Mouse (Mus musculus): ENCODE data around the gene Cdkal1.

The Cdkal1 gene

DNA sequence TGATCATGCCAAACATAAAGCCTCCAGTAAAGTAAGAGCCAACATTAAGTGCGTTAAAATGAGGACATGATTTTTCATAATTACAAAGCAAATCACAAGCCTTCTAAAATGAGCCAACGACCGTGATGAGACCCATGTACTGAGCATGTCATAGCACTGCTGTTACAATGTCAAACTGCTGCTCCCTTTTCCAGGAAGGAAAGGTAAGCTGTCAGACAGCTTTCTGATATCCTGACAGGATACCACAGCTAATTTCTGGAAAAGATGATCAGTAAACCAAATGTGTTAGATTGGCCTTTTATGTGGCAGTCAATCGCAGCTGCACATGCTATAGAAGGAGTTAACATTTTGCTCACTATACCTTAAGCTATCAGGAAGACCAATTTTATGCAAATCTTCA is 44.7 kb downstream of the Cdkal1 start:
- DNase-seq (ENCODE audit: low spot score in 2 of 2): no peak

DNA sequence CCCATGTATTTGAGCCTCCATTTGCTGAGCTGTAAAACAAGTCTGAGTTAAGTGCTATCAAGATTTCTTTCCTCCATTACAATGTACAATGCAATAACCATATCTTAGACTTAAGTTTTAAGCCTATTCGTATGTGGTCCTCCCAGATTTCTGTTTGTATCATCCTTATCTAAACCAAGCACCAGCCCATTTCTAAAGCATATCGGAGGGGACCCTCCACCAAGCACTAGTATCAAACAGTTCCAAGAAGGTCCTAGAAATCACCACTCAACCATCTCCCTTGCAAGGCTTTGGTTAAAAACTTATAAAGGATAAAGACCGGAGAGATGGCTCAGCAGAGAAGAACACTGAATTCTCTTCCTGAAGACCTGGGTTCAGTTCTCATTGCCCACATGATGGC is 47.1 kb downstream of the Cdkal1 start:
- DNase-seq (ENCODE audit: low spot score in 2 of 2): no peak

DNA sequence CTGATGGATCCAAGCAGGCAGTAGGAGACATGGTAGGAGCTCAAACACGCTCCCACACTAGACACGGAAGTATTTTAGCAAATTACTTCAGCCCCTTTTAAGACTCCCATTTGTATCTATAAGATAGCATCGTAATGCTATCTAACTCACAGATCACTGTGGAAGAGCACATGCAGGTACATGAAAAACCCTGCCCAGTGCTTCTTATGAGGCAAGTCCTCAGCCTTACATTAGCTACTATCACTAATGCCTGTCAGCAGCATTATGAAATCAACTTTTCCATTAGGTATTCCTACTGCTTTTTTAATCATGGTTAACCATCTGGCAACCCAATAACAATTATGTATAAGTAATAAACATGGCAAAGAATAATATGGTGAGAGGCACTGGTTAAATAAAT is 47.5 kb downstream of the Cdkal1 start:
- no peak for DNase-seq (ENCODE audit: low spot score in 2 of 2)

DNA sequence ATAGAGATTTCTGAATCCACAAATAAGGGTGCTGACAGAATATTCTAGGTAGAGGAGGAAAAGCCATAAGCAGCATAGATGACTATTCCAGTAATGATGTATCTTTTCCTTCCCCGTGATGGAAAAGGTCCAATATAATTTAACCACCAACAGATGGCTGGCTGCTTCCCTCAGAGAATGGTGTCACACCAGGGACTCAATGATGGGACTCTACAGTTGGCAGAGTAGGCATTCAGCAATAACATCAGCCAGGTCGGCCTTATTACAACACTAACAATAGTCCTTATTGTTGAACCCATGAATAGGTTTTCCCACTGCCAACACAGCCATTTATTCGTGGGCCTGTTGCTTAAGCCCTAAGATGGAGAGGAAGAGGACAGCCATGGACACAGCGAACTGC is 48.6 kb downstream of the Cdkal1 start:
- no peak for DNase-seq (ENCODE audit: low spot score in 2 of 2)

DNA sequence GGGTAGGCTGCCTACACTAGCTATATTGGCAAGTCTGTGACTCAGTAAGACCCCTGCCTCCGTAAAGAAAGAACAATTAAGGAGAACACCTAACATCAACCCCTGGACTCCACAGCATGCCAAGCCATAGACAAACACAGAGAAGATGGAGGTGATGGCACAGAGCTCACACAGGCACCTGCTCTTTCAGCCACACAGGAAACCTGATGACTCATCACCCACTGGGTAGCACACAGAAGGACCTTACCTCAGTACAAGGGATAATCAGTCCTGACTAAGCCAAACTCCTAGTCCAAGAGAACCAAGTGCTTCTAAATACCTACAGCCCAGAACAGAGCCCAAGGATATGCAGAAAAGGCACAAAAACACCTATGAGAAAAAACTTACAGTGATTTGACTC is 50.2 kb downstream of the Cdkal1 start:
- no peak for DNase-seq (ENCODE audit: low spot score in 2 of 2)

DNA sequence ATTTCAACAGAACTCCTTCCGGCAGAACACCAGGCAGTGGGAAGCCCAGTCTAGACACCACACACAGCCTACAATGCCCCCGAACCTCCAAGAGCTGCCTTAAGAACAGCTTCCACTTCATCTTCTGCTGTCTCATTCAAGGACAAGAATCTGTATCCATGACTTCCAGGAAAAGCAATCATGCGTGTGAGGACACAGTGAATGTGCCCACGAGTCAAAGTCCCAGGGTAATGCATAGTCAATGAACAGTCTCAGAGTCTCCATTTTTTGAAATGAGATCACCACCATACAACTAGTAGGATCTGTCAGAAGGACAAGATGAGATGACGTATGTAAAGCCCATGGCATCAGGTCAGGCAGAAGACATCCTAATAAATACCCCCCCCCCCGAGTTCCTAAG is 51.4 kb downstream of the Cdkal1 start:
- DNase-seq (ENCODE audit: low spot score in 2 of 2): no peak

DNA sequence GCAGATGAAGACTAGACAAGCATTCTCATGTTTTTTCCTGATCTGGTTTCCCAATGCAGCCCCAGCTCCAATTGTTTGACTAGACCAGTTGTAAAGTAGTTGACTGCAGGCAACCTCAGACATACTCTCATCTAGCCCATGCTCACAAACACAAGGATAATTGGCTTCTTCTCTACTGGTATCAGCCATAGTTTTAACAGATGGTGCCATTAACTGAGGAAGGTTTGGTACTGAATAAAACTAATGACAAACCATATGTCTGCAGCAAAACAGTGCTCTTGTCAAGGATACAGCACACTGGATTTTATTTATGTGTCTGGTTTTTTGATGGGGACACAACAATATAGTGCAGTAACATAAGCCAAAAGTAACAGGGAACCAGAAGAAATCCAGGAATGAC is 52.8 kb downstream of the Cdkal1 start:
- DNase-seq (ENCODE audit: low spot score in 2 of 2): no peak

DNA sequence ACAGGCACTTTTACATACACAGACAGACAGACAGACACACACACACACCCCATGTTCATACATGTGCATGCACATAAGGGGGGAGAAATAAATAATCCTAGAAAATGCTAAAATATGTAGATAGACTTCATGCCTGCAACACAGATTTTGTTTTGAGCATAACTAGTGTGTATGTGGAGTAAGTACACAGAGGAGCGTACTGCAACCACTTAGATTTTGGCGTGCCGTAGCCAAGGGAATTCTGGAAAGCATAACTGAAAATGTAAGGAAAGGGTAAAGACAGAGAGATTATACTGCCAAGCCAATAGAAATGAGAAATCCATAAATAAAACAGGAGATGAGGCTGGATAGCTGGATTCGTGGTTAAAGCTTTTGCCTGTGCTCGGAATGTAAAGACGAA is 55.4 kb downstream of the Cdkal1 start:
- no peak for DNase-seq (ENCODE audit: low spot score in 2 of 2)

DNA sequence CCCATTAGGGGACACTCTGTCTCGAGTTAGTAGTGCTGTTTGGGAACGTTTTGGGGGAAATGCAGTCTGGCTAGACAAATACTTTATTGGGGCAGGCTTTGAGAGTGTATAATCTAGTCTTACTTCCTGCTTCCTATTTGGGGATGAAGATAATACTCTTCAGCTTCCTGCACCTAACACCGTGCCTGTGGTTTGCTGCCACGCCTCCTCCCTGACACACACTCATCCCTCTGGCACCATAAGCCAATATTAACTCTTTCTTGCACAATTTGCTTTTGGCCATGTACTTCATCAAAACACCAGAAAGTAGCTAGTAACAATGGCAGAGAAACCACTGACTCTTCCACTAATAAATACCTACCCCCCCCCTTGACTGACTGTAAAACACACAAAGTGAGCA is 63.4 kb downstream of the Cdkal1 start:
- DNase-seq (ENCODE audit: low spot score in 2 of 2): no peak

DNA sequence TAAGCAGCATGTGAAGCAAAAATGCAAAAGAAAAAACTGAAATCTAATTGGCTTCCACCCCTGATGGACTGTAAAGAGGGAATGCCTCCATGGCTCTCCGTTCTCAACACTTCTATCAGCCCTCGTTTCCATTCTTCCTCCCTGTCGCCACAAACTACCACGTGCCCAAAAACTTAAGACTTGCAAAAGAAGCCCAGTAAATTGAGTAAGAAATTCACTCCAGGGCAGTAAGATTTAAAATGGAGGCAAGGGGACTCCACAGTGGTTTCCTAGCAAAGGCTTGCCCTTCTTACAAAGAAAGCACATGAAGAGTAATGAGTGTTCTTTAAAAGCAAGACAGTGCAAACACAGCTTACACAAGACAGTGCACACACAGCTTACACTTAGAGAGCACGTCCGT is 64.0 kb downstream of the Cdkal1 start:
- DNase-seq (ENCODE audit: low spot score in 2 of 2): no peak

DNA sequence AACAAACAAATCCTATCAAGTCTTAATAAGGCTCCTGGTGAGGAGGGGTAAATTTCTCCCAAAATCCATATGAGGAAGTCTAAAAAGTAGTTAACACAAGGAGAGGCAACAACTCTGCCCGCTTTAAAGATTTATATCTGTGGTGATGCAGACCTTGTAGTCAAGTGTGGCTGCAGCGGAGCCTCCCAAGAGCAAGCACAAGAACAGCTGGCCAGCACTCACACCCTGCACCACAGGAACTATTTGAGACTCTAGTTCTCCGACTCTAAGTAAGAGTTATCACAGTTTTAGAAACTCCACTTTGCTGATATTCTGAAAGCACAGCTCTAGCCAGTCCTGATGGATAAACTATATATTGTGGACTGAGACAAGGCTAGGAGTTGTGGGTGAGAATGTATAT is 68.5 kb downstream of the Cdkal1 start:
- no peak for DNase-seq (ENCODE audit: low spot score in 2 of 2)

DNA sequence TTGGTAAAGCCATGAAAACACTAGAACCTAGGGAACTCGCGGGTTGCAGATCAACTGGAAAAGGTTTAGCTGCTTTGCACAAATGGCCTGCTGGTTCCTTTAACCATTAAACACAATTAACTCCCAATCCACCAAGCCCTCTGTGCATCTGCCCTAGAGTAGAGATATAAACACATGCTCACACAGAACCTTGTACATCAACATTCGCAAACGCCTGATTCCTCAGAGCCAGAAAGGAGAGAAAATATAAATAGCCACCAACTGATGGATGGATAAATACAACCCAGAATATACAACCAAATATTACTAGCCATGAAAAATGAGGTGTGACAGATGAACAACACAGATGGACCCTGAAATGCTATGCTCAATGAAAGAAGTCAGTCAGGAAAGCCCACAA is 70.6 kb downstream of the Cdkal1 start:
- no peak for DNase-seq (ENCODE audit: low spot score in 2 of 2)

DNA sequence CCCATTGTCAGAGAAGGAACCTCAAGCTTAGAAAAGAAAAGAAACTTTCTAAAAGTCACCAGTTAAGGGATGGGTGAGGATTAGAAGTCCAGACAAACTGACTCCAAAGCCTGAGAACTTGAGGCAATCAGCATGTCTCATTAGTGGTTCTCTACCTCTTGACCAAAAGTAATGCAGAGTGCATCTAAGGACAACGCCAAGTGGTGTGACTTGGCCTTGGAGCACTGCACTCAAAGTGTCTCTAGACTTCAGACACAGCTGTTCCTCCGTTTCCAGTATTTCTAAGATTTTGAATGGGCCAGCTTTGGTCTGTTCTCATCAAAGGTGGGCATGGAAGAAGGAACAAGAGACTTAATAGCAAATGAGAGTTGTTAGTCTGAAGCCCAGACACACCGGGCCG is 74.1 kb downstream of the Cdkal1 start:
- DNase-seq (ENCODE audit: low spot score in 2 of 2): no peak

DNA sequence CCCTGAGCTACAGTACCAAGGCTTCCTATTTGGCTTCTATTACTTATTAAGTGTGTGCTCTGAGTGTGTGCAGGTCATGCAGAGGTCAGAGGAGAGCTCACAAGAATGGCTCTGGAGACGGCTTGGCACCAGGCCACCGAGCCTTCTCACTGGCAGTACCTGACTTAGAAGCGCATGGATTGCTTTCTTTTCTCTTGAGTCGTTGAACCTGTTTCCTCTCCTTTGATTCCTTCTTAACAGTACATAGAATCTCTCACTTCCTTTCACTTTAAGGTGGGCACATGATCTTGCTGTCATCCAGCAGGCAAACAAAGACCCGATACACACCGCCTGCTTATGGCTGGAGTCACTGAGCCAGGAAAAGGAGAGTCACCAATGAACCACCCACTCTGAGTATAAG is 74.8 kb downstream of the Cdkal1 start:
- no peak for DNase-seq (ENCODE audit: low spot score in 2 of 2)

DNA sequence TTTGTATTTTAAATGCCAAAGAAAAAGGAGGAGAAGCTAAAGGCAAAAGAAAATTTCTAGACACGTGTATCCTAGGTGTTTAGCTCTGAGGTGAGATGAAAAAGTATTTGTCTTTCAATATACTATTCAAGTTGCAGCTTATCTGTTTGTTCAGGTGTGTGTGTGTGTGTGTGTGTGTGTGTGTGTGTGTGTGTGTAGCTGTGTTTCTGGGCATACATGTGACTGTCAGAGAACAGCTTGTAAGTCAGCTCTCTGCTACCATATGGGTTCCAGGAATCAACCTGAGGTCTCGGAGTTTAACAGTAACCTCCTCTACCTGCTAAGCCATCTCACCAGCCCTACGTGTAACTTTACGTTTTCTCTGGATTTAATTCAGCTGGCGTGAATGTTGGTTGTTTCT is 76.0 kb downstream of the Cdkal1 start:
- no peak for DNase-seq (ENCODE audit: low spot score in 2 of 2)

DNA sequence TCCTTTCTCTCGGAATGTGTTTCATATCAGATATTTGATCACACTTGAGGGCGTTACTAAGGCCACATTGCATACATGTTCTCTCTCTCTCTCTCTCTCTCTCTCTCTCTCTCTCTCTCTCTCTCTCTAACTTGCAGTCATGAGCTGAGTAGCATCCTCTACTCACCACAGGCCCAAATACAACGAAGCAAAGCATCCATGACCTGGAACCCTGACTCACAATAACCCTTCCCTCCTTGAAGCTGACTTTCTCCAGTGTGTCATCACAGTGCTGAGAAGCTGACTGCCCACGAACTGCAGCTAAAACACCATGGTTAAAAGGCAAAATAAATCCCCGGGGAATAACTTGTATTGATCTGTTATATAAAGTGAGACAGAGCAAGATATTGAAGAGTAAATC is 76.4 kb downstream of the Cdkal1 start:
- DNase-seq (ENCODE audit: low spot score in 2 of 2): no peak

DNA sequence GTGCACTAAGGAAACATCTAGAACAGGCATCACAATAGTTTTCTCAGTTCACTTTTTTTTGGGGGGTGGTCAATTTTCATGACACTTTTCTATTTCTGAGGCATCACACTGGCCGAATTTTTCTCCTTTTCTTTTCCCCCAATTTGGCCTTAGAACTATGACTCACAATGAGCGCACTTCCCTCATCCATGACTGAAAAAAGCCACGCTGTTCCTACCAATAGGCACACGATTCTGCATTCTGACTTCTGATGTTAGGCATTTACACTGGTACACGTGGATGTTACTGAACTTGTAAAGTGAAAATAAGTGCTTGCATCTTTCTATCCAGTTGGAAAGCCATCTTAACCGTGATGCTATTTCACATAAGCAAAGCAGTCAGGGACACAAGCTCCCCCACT is 77.3 kb downstream of the Cdkal1 start:
- no peak for DNase-seq (ENCODE audit: low spot score in 2 of 2)

DNA sequence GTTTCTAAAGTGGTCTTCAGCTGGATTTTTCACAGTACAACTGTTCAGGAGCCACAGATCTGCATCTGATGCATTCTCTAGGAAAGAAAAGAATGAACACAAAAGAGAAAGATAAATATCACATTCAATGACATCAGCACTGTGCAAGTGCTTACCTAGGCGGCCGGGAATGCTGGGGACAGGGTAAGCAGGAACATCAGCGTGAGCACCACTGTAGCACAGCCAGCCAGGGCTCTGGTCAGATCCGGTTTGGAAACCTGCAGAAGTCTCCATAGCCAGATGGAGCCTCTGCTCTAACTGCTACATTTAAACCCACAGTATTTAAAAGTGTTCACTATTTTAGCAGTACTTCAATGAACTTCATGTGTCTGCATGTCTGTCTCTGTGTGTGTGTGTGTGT is 78.2 kb downstream of the Cdkal1 start:
- no peak for DNase-seq (ENCODE audit: low spot score in 2 of 2)

DNA sequence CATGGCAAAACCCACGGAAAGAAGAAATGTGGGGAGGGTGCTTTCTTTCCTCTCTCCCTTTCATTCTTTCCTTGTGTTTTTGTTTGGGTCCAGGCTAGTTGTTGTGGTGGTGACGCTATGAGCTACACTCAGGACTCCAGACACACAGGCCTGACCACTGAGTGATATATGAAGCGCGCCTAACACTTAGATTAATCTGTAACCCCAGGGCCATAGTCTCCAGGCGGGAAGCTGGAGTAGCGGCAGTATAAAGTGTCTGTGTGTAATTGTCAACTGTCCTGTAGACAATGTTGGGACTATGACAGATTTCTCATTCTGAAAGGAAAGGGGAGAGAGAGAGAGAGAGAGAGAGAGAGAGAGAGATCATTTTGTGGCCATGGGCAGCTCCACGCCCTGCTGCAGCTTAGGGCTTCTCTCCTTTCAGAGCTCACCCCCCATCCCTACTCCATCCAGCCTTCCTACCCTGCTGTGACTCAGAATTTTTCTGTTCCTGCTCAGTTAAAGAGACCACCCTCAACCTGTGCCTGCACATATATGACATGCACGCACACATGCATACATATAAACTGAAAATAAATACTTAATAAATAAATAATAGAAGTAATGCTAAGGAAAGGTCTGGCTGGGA is 79.8 kb downstream of the Cdkal1 start:
- no peak for DNase-seq (ENCODE audit: low spot score in 2 of 2)

DNA sequence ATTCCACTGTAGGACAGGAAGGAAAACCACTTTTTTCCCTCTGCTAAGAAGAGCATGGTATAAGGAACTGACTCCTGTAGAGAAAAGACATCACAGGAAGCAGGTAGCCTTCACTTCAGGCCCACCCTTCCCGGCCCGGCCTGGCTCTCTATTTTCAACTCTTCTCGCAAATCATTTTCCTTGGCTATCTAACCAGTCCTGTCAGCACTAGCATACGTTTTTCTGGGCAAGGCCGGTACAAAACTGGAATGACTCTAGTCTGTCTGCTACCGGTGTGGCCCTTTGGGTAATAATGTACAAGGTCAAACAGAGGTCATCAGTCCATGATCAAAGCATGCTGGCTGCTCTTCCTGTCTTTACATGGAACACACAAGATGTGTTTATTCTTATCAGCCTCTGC is 81.9 kb downstream of the Cdkal1 start:
- DNase-seq (ENCODE audit: low spot score in 2 of 2): no peak

DNA sequence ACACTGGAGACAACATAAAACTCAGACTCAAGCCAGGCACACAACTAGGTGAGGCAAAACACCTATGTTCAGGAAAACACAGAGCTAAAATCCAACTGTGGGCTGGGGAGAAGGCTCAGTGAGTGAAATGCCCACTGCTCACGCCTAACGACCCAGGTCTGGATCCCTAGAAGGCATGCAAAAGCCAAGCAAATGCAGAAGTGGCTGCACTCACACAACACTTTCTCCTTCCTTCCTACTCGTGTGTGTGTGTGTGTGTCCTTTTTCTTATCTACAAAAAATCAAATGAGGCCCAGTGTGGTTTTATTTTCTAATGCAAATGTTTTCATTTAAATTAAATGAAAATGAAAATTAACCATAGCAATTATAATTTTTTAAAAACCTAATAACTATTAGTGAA is 82.5 kb downstream of the Cdkal1 start:
- no peak for DNase-seq (ENCODE audit: low spot score in 2 of 2)

DNA sequence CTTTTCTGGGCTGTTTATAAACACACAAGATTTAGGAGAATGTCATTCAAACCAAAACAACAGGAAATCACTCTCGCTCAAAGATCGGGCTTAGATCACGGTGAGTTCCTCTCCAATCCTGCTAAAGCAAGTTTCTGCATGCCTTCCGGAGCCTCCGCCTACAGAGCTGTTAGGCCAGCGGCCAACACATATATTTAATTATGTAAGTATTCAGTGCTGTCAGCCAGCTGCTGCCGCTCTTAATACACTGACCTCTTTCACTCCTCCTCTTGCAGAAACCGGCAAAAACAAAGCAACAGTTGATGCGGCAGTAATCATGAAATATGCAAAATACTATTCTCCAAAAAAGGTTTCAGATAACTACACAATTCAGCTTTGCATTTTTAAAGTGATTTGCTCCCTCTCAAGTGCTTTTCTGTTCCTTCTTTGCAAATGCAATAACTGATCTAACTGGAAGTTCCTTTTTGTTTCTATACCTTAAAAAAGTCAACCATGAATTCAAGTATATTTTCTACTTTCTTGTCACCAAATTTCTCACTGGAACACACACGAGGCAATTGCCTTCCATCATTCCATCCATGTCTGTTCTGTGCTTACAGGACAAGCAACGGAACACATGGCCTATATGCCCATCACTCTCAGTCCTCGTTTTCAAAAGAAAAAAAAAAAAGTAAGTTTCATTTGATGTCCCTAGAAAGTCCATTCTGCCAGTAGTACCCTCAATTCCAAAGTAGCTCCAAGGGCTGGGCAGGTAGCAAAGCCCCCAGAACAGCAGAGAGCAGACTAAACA is 85.6 kb downstream of the Cdkal1 start:
- DNase-seq (ENCODE audit: low spot score in 2 of 2): peak; percentile 40 to 65

DNA sequence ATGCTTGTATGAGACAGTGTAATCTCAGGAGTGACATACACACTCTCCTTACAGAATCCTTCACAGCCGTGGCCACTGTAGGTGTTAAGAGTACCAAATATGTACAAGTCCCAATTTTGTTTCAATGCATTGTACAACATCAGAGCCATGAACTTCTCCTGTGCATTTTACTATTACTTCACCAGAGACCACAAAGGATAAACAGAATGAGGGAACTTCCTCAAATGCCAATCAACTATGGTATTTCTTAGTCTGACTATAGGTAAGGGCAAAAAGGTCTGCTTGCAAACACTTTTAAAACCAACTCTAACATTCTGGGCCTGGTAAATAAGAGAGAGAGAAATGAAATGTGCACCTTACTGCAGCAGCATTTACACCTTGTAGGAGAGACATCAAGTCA is 87.4 kb downstream of the Cdkal1 start:
- DNase-seq (ENCODE audit: low spot score in 2 of 2): no peak

DNA sequence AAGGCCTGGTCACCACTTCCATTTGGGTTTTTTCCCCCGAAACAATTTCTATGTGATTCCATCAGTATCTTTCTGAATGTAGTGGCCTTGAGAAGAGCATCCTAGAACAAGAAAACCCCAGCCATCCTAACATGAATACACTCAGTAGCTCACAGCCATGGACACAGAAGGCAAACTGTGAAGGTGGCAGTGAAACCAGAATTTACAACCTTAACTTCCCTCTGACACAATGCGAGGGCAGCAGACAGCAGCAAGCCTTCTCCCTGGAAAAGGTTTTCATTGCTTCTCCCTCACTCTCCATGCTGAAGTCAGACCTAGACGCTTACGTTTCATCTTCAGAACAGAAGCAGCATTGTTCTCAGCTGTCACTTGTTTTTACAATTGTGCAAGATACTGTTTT is 87.9 kb downstream of the Cdkal1 start:
- no peak for DNase-seq (ENCODE audit: low spot score in 2 of 2)

Measured in frontal cortex, postnatal 36 days (tissue).